Mouse (Mus musculus): ENCODE results near the gene Cnnm2. TPM values are rescaled to one million over a fixed set of nuclear protein-coding genes. Genes with fewer than 3 reads are reported as not detected.

Gene Cnnm2
- total RNA-seq, 2 experiments from 2014 or later: 2.4 to 6.9 TPM

GRCm38 (mm10) chr19:46913626-46914025, 152.2 kb downstream of the Cnnm2 start:
- no peak for ATAC-seq (ENCODE audit: poor library complexity, severe bottlenecking)

DNA sequence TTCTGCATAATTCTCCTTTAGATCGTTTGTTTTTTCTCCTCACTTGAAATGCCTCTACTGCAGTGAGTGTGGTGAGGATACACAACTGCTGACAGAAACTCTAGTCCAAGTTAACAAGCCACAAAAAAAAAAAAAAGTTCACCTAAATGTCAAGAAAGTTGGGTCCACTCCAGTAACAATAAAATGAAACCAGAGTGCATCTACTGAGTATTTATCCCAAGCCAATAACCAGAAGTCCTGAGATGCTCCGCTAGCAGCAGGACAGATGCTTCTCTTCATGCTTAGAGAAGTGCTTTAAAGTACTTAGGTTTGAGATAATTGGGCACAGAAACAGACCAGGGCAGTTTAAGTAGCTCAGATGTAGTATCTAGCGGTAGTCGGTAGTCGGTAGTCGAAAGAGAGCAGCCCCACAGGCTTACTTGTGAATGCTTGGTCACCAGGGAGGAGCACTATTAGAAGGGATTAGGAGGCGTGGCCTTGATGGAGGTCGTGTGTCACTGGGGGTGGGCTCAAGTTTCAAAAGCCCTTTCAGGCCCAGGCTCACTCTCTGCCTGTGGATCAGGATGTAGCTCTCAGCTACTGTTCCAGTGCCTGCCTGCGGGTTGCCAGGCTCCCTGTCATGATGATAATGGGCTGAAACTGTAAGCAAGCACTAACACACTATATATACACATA, 154.1 kb downstream of the Cnnm2 start:
- ATAC-seq (ENCODE audit: poor library complexity, severe bottlenecking): no peak

DNA sequence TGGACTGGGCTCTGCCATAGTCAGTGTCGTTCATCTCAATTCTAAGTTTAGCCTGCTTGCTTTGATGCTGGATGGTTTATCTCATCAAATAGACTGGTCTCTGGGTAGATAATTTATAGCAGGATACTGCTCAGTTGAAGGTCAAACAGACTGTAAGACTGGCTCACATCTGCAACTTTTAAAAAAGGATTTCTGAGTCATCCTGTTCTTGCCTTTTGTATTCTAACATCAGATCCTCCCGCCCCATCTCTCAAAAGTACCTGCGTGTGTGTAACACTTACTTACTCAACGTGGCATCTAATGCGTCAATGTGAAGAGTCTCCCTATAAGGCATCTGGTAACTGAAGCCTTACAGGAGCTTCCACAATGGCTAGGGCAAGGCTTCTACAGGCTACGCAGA, 159.2 kb downstream of the Cnnm2 start:
- ATAC-seq (ENCODE audit: poor library complexity, severe bottlenecking): no peak

DNA sequence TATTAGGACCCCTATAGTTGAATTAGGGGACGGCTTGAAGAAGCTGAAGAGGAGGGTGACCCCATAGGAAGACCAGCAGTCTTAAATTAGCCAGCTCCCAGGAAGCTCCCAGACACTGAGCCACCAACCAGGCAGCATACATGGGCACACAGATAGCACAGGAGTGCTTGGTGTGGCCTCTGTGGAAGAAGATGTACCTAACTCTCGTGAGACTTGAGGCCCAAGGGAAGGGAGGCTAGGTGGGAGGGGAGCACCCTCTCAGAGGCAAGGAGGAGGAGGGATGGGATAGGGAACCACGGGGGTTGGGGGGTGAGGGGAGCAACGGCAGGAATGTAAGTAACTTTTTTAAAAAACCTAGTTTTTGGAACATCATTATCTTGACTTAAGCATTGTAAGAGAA, 165.0 kb downstream of the Cnnm2 start:
- ATAC-seq (ENCODE audit: poor library complexity, severe bottlenecking): no peak

DNA sequence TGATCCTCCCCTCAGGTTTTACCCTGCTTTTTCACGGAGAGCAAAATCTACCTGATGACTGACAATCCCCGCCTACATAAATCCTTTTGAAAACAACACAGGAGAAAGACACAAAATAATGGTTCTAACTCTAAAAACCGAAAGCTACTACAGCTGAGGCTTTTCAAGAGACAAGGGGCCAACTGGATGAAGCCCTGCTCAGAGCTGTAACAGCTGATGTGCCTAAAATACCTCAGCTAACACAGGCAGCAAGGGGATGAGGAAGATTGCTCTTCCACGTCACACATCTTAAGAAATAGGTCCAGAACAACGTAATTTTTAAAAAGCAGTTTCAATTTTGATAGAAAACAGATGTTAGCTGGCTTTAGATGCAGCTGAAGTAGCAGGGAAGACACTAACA, 165.6 kb downstream of the Cnnm2 start:
- ATAC-seq (ENCODE audit: poor library complexity, severe bottlenecking): no peak

GRCm38 (mm10) chr19:46928136-46928535, 166.7 kb downstream of the Cnnm2 start:
- ATAC-seq (ENCODE audit: poor library complexity, severe bottlenecking): no peak

DNA sequence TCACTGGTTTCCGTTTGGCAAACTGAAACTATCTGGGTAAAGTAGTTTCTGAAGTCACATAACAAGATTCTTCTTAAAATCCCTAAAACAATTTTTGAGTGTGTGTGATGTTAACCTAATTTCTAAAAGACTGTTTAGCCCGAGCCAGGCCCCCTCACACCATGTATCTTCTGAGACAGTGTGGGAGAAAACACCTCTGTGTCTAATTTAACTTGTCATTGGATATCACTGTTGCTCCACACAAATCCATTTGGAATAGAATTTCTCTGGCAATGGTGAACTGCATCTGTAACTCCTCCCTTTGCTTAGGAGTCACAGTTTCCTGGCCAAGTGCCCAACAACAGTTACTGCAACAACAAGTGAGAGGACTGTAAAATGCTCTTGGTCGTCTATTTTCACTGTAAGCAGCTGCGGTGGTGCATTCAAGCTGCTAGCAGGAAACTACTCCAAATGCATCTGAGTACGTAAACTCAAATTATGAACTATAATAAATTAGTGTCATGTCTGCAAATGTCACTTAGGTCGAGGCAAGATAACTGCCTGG, 167.7 kb downstream of the Cnnm2 start:
- no peak for ATAC-seq (ENCODE audit: poor library complexity, severe bottlenecking)

Other genes starting within 250 kb of the Cnnm2 start
- 13.5 and 15.7 TPM in 2 replicates for gene Arl3, start 188.4 kb upstream of the Cnnm2 start, total RNA-seq (2015)
- gene Arl3, start 188.4 kb upstream of the Cnnm2 start, total RNA-seq (2017): 13.2 and 21.6 TPM in 2 replicates
- 5.2 and 6.6 TPM in 2 replicates for gene Sfxn2, start 188.2 kb upstream of the Cnnm2 start, total RNA-seq (2015)
- 7.7 and 9.6 TPM in 2 replicates for gene Sfxn2, start 188.2 kb upstream of the Cnnm2 start, total RNA-seq (2017)
- gene Wbp1l, start 162.5 kb upstream of the Cnnm2 start, total RNA-seq (2015): 23.4 and 23.8 TPM in 2 replicates
- gene Wbp1l, start 162.5 kb upstream of the Cnnm2 start, total RNA-seq (2017): 36.9 and 39.8 TPM in 2 replicates
- gene Cyp17a1, start 88.4 kb upstream of the Cnnm2 start, total RNA-seq (2015): not detected in 2 replicates
- not detected in 2 replicates for gene Cyp17a1, start 88.4 kb upstream of the Cnnm2 start, total RNA-seq (2017)
- gene Borcs7, start 71.7 kb upstream of the Cnnm2 start, total RNA-seq (2015): 12.7 TPM in 2 replicates
- 4.7 and 6.2 TPM in 2 replicates for gene Borcs7, start 71.7 kb upstream of the Cnnm2 start, total RNA-seq (2017)
- gene As3mt, start 54.1 kb upstream of the Cnnm2 start, total RNA-seq (2015): 10.5 and 11.1 TPM in 2 replicates
- 20.5 and 21.0 TPM in 2 replicates for gene As3mt, start 54.1 kb upstream of the Cnnm2 start, total RNA-seq (2017)